Mouse (Mus musculus): Measurements from ENCODE around the gene Snx1. TPM values are rescaled to one million over a fixed set of nuclear protein-coding genes. Genes with fewer than 3 reads are reported as not detected.

Snx1 gene
- total RNA-seq, 2 experiments from 2014 or later: 10.9 to 16.0 TPM

- no peak for DNase-seq
- no peak overlapping the region for H3K27ac ChIP-seq
- intact Hi-C loops (cut with DNase I): no loop called here
- H3K4me3 ChIP-seq: no peak overlapping the region
- TF ChIP-seq CTCF (IDR thresholded peaks at IDR 0.05): no peak
Observed at GRCm38 (mm10) chr9:66053620-66054019, 72.8 kb downstream of the Snx1 start.

DNA sequence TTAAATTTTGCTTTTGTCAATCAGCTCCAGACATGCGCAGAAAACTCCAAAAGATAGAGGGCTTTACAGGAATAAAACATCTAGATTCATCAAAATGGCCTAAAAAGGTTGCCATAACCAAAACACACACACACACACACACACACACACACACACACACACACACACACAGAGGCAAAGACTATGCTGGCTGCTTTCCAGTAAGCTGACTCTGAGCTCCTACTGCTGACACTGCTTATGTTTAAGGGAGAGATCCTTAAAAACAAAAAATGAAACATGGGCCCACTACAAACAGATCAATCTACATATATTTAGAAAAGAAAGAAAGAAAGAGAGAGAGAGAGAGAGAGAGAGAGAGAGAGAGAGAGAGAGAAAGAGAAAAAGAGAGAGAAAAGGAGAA is 73.7 kb downstream of the Snx1 start:
- intact Hi-C loops (cut with DNase I): no loop called here

GRCm38 (mm10) chr9:66051493-66051892 is 74.9 kb downstream of the Snx1 start:
- Histone ChIP-seq H3K4me3 (no peak overlapping the region), H3K27ac (no peak overlapping the region)
- intact Hi-C loops (cut with DNase I): no loop called here
- no peak for TF ChIP-seq CTCF (IDR thresholded peaks at IDR 0.05)
- DNase-seq: no peak

More for the DNA sequence above, 73.7 kb downstream of the Snx1 start:
- Histone ChIP-seq H3K27ac (no peak overlapping the region), H3K4me3 (no peak overlapping the region)
- DNase-seq: no peak
- no peak for TF ChIP-seq CTCF (IDR thresholded peaks at IDR 0.05)

GRCm38 (mm10) chr9:66049931-66050601 is 76.3 kb downstream of the Snx1 start:
- TF ChIP-seq CTCF (IDR thresholded peaks at IDR 0.05): peak; percentile 29; the same call in 1 of the 2 replicates
- DNase-seq: no peak
- Histone ChIP-seq H3K4me3 (no peak overlapping the region), H3K27ac (peak overlapping the region; percentile 60)
- intact Hi-C loops (cut with DNase I): no loop called here

- DNase-seq: no peak
- TF ChIP-seq CTCF (IDR thresholded peaks at IDR 0.05): no peak
- Histone ChIP-seq H3K27ac (no peak overlapping the region), H3K4me3 (no peak overlapping the region)
- intact Hi-C loops (cut with DNase I): no loop called here
Observed at GRCm38 (mm10) chr9:66043241-66043640, 83.1 kb downstream of the Snx1 start.

- intact Hi-C loops (cut with DNase I): no loop called here
- no peak for TF ChIP-seq CTCF (IDR thresholded peaks at IDR 0.05)
- Histone ChIP-seq H3K27ac (no peak overlapping the region), H3K4me3 (no peak overlapping the region)
- DNase-seq: no peak
Observed at GRCm38 (mm10) chr9:66042331-66042730, 84.1 kb downstream of the Snx1 start.

DNA sequence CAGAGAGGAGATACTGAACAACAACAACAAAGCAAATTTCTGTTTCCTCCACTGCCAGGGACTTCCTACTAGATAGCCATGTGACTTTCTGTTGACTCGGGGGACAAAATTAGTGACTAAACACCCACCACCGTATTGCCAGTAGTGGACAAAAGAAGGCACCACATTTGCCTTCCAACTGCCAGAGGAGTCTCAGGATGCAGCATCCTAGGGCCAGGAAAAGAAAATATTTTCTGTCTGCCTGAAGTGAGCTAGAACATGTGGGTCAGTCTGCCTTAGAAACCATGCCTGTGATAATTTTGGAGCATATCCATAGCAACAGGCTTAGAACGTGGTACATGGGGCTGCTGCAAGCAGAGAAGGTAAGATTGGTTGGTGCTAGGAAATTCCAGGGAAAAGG is 85.6 kb downstream of the Snx1 start:
- no peak overlapping the region for H3K4me3 ChIP-seq
- TF ChIP-seq CTCF (IDR thresholded peaks at IDR 0.05): no peak
- no peak overlapping the region for H3K27ac ChIP-seq
- intact Hi-C loops (cut with DNase I): no loop called here
- DNase-seq: no peak

DNA sequence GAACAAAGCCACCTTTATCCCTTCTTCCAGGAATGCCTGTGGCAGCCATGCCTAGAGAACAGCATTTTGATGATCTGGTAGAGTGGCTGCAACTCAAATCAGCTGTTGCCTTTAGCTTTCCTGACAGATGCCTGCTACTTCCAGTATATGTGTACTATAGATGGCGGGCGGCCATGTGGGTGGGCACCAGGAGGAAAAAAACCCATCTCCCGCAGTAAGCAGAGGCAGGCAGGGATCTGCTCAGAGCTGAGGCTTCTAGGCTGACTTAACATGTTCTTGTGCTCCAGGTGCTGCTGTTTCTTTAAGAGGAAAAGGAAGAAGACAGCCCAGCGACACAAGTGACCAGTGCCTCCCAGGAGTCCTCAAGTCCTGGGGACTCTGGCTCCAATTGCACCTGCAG is 87.1 kb downstream of the Snx1 start:
- Histone ChIP-seq H3K4me3 (no peak overlapping the region), H3K27ac (no peak overlapping the region)
- no peak for DNase-seq
- intact Hi-C loops (cut with DNase I): no loop called here
- TF ChIP-seq CTCF (IDR thresholded peaks at IDR 0.05): no peak

GRCm38 (mm10) chr9:66038581-66038980 is 87.8 kb downstream of the Snx1 start:
- intact Hi-C loops (cut with DNase I): no loop called here
- no peak overlapping the region for H3K27ac ChIP-seq
- TF ChIP-seq CTCF (IDR thresholded peaks at IDR 0.05): no peak
- H3K4me3 ChIP-seq: no peak overlapping the region
- DNase-seq: no peak

Other genes starting within 250 kb of the Snx1 start
- not detected for gene Pclaf, start 236.3 kb downstream of the Snx1 start, total RNA-seq (2021)
- 10 to 100 TPM; 13.7 to 15.5 TPM for gene Trip4, start 217.8 kb downstream of the Snx1 start, total RNA-seq (2021)
- 1 to 10 TPM; 7.9 to 8.0 TPM for gene Csnk1g1, start 217.7 kb downstream of the Snx1 start, total RNA-seq (2021)
- 10 to 100 TPM; 32.6 to 48.8 TPM for gene Ppib, start 66.4 kb downstream of the Snx1 start, total RNA-seq (2021)
- gene Snx22, start 56.9 kb downstream of the Snx1 start, total RNA-seq (2021): under 1 TPM in 1 of 2 experiments, not detected in 1; 0.28 TPM
- gene Ciao2a, start within 50 bp of the Snx1 start, total RNA-seq (2021): 10 to 100 TPM; 43.7 to 52.9 TPM
- gene Dapk2, start 31.6 kb upstream of the Snx1 start, total RNA-seq (2021): 10 to 100 TPM; 24.2 to 38.4 TPM
- 10 to 100 TPM; 33.7 to 38.4 TPM for gene Herc1, start 223.9 kb upstream of the Snx1 start, total RNA-seq (2021)